Mouse (Mus musculus) hindbrain, postnatal 0 days (tissue): ENCODE measurements around the gene Epha3. TPM values are rescaled to one million over a fixed set of nuclear protein-coding genes. Genes with fewer than 3 reads are reported as not detected.

Experiments
- ATAC-seq: fragments of 200-750 bp; cut with Nextera tagmentation; 2 replicates; pipeline ENCODE4 v1.8.0; 2017; ENCODE audit warnings: mild to moderate bottlenecking, moderate TSS enrichment, moderate library complexity
- DNase-seq: peaks from one replicate; pipeline ENCODE4 v3.0.0-alpha.2; 2015; ENCODE audit warnings: low spot score
- H3K27ac ChIP-seq: fragments of 300-500 bp; sonication (generic); 2 replicates; pipeline ENCODE4 v1.5.1; 2014; ENCODE audit warnings: mild to moderate bottlenecking
- H3K27me3 ChIP-seq: fragments of 300-500 bp; sonication (generic); 2 replicates; pipeline ENCODE4 v1.6.1; 2014; ENCODE audit warnings: low read length, mixed read lengths; ENCODE audit not compliant: insufficient read depth
- H3K36me3 ChIP-seq: fragments of 300-500 bp; sonication (generic); 2 replicates; pipeline ENCODE4 v1.6.1; 2014; ENCODE audit warnings: low read length, mixed read lengths; ENCODE audit not compliant: insufficient read depth
- H3K4me1 ChIP-seq: fragments of 300-500 bp; sonication (generic); 2 replicates; pipeline ENCODE4 v1.6.1; 2014; ENCODE audit warnings: antibody characterized with exemption, low read length, mixed read lengths; ENCODE audit not compliant: insufficient read depth
- H3K4me2 ChIP-seq: fragments of 300-500 bp; sonication (generic); 2 replicates; pipeline ENCODE4 v1.6.1; 2014; ENCODE audit warnings: low read depth, mild to moderate bottlenecking, low read length, moderate library complexity, mixed read lengths
- H3K4me3 ChIP-seq: fragments of 300-500 bp; sonication (generic); 2 replicates; pipeline ENCODE4 v1.5.1; 2014; ENCODE audit warnings: low read length
- H3K9ac ChIP-seq: fragments of 300-500 bp; sonication (generic); replicated peaks from 2 replicates; pipeline ENCODE4 v1.6.1; 2014; ENCODE audit warnings: mild to moderate bottlenecking, low read length, moderate library complexity, mixed read lengths
- H3K9me3 ChIP-seq: fragments of 300-500 bp; sonication (generic); 2 replicates; pipeline ENCODE4 v1.6.1; 2016; ENCODE audit warnings: low read length, mixed read lengths
- CTCF ChIP-seq: IDR thresholded peaks from 2 replicates; pipeline ENCODE4 v1.5.1; 2016; ENCODE audit warnings: antibody characterized with exemption, control low read depth, low read depth
- WGBS: fragments of 180-500 bp; shearing (Covaris S2); extraction: QIAGEN DNeasy Blood & Tissue Kit; methylation state at CpG from one replicate; pipeline ENCODE4 v1.1.7; 2014; 5-methylcytosine and 5-hydroxymethylcytosine counted together
- polyA plus RNA-seq: library from polyadenylated mRNA; unstranded; fragments of >200 nt; fragmentation: Nextera tagmentation; extraction: Ambion mirVana; gene quantifications from 2 replicates; pipeline ENCODE4 v1.2.1, GENCODE M21; 2015
- total RNA-seq: library from RNA; depleted of rRNA; stranded (reverse); fragments of >200 nt; gene quantifications from 2 replicates; pipeline ENCODE4 v1.2.3, GENCODE M21; 2014

Epha3 gene
- total and polyA plus RNA-seq, 2 experiments from 2014 or later = 11.3 to 23.3 TPM

- Histone ChIP-seq H3K36me3 (no peaks in the 10 kb centered on the region), H3K9me3 (no peaks in the 10 kb centered on the region), H3K4me2 (no peak overlapping the region), H3K27me3 (no peaks in the 10 kb centered on the region), H3K27ac (no peak overlapping the region), H3K4me3 (no peak overlapping the region), H3K9ac (no peak overlapping the region), H3K4me1 (no peaks in the 10 kb centered on the region)
- DNase-seq (no peak), ATAC-seq (no peak)
- TF ChIP-seq CTCF = no peak
- WGBS = 49% methylated on average over 1 of the region's 1 CpGs
Observed at GRCm38 (mm10) chr16:63793805-63794204, 70.2 kb downstream of the Epha3 start.

- Histone ChIP-seq H3K4me3 (no peak overlapping the region), H3K4me1 (no peaks in the 10 kb centered on the region), H3K9ac (no peak overlapping the region), H3K27ac (no peak overlapping the region), H3K27me3 (no peaks in the 10 kb centered on the region), H3K4me2 (no peak overlapping the region), H3K36me3 (no peaks in the 10 kb centered on the region), H3K9me3 (no peaks in the 10 kb centered on the region)
- DNase-seq (peak; percentile 71), ATAC-seq (no peak)
- no peak for TF ChIP-seq CTCF
- 23% methylated on average over 2 of the region's 2 CpGs for WGBS
Observed at GRCm38 (mm10) chr16:63792084-63792483, 71.9 kb downstream of the Epha3 start.

GRCm38 (mm10) chr16:63783544-63783943, 80.4 kb downstream of the Epha3 start:
- peak; percentile 10 for DNase-seq
- H3K4me3 ChIP-seq = no peak overlapping the region
- H3K9ac ChIP-seq = no peak overlapping the region
- no peaks in the 10 kb centered on the region for H3K9me3 ChIP-seq
- H3K4me2 ChIP-seq = no peak overlapping the region
- H3K4me1 ChIP-seq = no peaks in the 10 kb centered on the region
- WGBS = 77% methylated on average over 7 of the region's 7 CpGs
- no peak for ATAC-seq
- no peak for TF ChIP-seq CTCF
- no peaks in the 10 kb centered on the region for H3K27me3 ChIP-seq
- H3K27ac ChIP-seq = no peak overlapping the region
- H3K36me3 ChIP-seq = no peaks in the 10 kb centered on the region

GRCm38 (mm10) chr16:63782101-63782500, 81.9 kb downstream of the Epha3 start:
- H3K36me3 ChIP-seq = no peaks in the 10 kb centered on the region
- H3K4me2 ChIP-seq = no peak overlapping the region
- no peak overlapping the region for H3K4me3 ChIP-seq
- ATAC-seq (no peak), DNase-seq (no peak)
- no peak overlapping the region for H3K9ac ChIP-seq
- H3K9me3 ChIP-seq = no peaks in the 10 kb centered on the region
- no peaks in the 10 kb centered on the region for H3K4me1 ChIP-seq
- H3K27ac ChIP-seq = no peak overlapping the region
- 66% methylated on average over 1 of the region's 1 CpGs for WGBS
- TF ChIP-seq CTCF = no peak
- H3K27me3 ChIP-seq = no peaks in the 10 kb centered on the region

GRCm38 (mm10) chr16:63780151-63780550, 83.8 kb downstream of the Epha3 start:
- no peak for ATAC-seq
- 90% methylated on average over 5 of the region's 5 CpGs for WGBS
- no peak for TF ChIP-seq CTCF
- Histone ChIP-seq H3K9ac (no peak overlapping the region), H3K4me3 (no peak overlapping the region), H3K4me1 (no peaks in the 10 kb centered on the region), H3K9me3 (no peaks in the 10 kb centered on the region), H3K36me3 (no peaks in the 10 kb centered on the region), H3K4me2 (no peak overlapping the region), H3K27ac (no peak overlapping the region), H3K27me3 (no peaks in the 10 kb centered on the region)
- no peak for DNase-seq

GRCm38 (mm10) chr16:63777811-63778210, 86.2 kb downstream of the Epha3 start:
- Histone ChIP-seq H3K27me3 (no peaks in the 10 kb centered on the region), H3K9ac (no peak overlapping the region), H3K27ac (no peak overlapping the region), H3K4me2 (no peak overlapping the region), H3K4me1 (no peaks in the 10 kb centered on the region), H3K4me3 (no peak overlapping the region), H3K9me3 (no peaks in the 10 kb centered on the region), H3K36me3 (no peaks in the 10 kb centered on the region)
- 22% methylated on average over 1 of the region's 1 CpGs for WGBS
- DNase-seq (peak; percentile 9), ATAC-seq (no peak)
- no peak for TF ChIP-seq CTCF

DNA sequence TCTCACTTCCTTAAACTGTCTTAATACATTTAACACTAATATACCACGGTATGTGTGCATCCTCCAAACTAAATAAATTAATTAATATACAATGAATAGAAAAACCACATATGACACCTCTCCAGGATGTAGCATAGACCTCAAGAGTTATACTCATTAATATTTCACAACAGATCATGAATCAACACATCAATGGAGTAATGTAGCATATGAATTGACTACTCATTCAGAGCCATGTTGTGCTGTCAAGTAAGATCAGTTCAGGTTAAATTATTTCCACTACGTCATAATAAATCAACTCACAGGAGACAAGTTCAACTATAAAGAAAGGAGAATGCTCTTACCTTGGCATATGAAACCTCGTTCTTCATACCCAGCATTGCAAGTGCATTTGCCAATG, 91.4 kb downstream of the Epha3 start:
- WGBS = 76% methylated on average over 3 of the region's 3 CpGs

More for the DNA sequence above, 91.4 kb downstream of the Epha3 start:
- no peaks in the 10 kb centered on the region for H3K4me1 ChIP-seq
- H3K27me3 ChIP-seq = no peaks in the 10 kb centered on the region
- H3K27ac ChIP-seq = no peak overlapping the region
- no peak overlapping the region for H3K9ac ChIP-seq
- peak; percentile 62; the same call in 1 of the 2 replicates for ATAC-seq
- H3K4me3 ChIP-seq = no peak overlapping the region
- peak; percentile 35 for DNase-seq
- no peaks in the 10 kb centered on the region for H3K36me3 ChIP-seq
- no peak for TF ChIP-seq CTCF
- H3K9me3 ChIP-seq = no peaks in the 10 kb centered on the region
- no peak overlapping the region for H3K4me2 ChIP-seq
